Comparison of ENCODE assay signal across 8 mouse cellular contexts in genomic region chr15:102103371-102103946, GRCm38 (mm10). TPM values are rescaled to one million over a fixed set of nuclear protein-coding genes. Genes with fewer than 3 reads are reported as not detected.
DNase-seq lines count a peak whose midpoint lies in the region; ATAC-seq and TF ChIP-seq lines count a peak whose summit lies in the region.

No protein-coding gene starts in this region.

- H3K4me2 ChIP-seq in kidney, embryonic 14.5 days (replicated peaks; ENCODE audit: low read depth, low read length) = peak overlapping the region; percentile 83

- H3K36me3 ChIP-seq in spleen, adult 2 months (ENCODE audit: control insufficient read depth, insufficient read depth, low read length) = no peaks in the 10 kb centered on the region
- H3K36me3 ChIP-seq in kidney, embryonic 14.5 days (ENCODE audit: control insufficient read depth, insufficient read depth, low read length) = peaks cover 23% of the 10 kb centered on the region

- H3K27me3 ChIP-seq in spleen, adult 2 months (ENCODE audit: control insufficient read depth, insufficient read depth, low read length) = 0 out of 2 replicates have a peak, but pooled peaks cover 2% of the 10 kb centered on the region
- H3K27me3 ChIP-seq in kidney, embryonic 14.5 days (ENCODE audit: control insufficient read depth, insufficient read depth, low read length) = no peaks in the 10 kb centered on the region

- no peak for TF ChIP-seq POLR2A in spleen, adult 2 months (IDR thresholded peaks at IDR 0.05; ENCODE audit: low read depth, low read length)

- peak overlapping the region; percentile 65 for H3K9ac ChIP-seq in kidney, embryonic 14.5 days (ENCODE audit: low read depth, low read length)

- peak overlapping the region; percentile 80 for H3K27ac ChIP-seq in spleen, adult 2 months (ENCODE audit: insufficient read depth, low read length)
- H3K27ac ChIP-seq in kidney, embryonic 14.5 days (ENCODE audit: low read depth, low read length) = peak overlapping the region; percentile 98

- DNase-seq in spleen, adult 2 months (ENCODE audit: low read depth in 1 of 2, low spot score in 2 of 2) = no peak
- no peak for DNase-seq in spleen, postnatal 36 days (ENCODE audit: low spot score in 2 of 2)
- DNase-seq in gastrocnemius, postnatal 25 days = peak; percentile 76
- DNase-seq in lung, postnatal 10 days = peak; percentile 89
- peak; percentile 85 for DNase-seq in yolk sac, embryonic 10.5 days (ENCODE audit: low spot score)
- DNase-seq in adrenal gland, postnatal 4 days (ENCODE audit: low spot score in 2 of 2) = no peak
- DNase-seq in frontal cortex, postnatal 14 days (ENCODE audit: low spot score in 2 of 2) = no peak

- peak; percentile 8 for ATAC-seq in kidney, embryonic 14.5 days (ENCODE audit: low FRiP score, low TSS enrichment)

- peaks cover 10% of the 10 kb centered on the region for H3K4me1 ChIP-seq in spleen, adult 2 months (ENCODE audit: control insufficient read depth, insufficient read depth, insufficient read length)
- peaks cover 74% of the 10 kb centered on the region for H3K4me1 ChIP-seq in kidney, embryonic 14.5 days (ENCODE audit: control insufficient read depth, insufficient read depth, low read length)

- no peaks in the 10 kb centered on the region for H3K9me3 ChIP-seq in kidney, embryonic 14.5 days (ENCODE audit: control insufficient read depth, low read length)

- H3K4me3 ChIP-seq in spleen, adult 2 months (ENCODE audit: extremely low read depth, insufficient read depth, insufficient read length) = peak overlapping the region; percentile 49
- H3K4me3 ChIP-seq in kidney, embryonic 14.5 days (ENCODE audit: low read length) = peak overlapping the region; percentile 53

- no peak for TF ChIP-seq CTCF in spleen, adult 2 months (IDR thresholded peaks at IDR 0.05; ENCODE audit: extremely low read depth, insufficient read depth, insufficient read length, insufficient replicate concordance)

- WGBS in spleen, adult 2 months = 85% methylated on average over 14 of the region's 14 CpGs
- 3% methylated on average over 14 of the region's 14 CpGs for WGBS in kidney, embryonic 14.5 days

RNA-seq across cellular contexts. Expression of gene Tns2, which starts 3.2 kb away (rescaled TPM):
- polyA plus RNA-seq in spleen, adult 2 months (2012; rRNA removed) = 44.5 and 46.3 TPM in 2 replicates
- 10 to 100 TPM; 22.3 to 32.0 TPM for total RNA-seq in gastrocnemius, postnatal 25 days (2021)
- 39.1 and 46.6 TPM in 2 replicates for polyA plus RNA-seq in kidney, embryonic 14.5 days (2014; fragmentation: Nextera tagmentation; extraction: Ambion mirVana)
- total RNA-seq in adrenal gland, postnatal 4 days (2021) = 10 to 100 TPM; 60.9 to 63.6 TPM

RNA-seq across cellular contexts. Expression of gene Eif4b, which starts 29.9 kb away (rescaled TPM):
- 59.7 and 65.8 TPM in 2 replicates for polyA plus RNA-seq in spleen, adult 2 months (2012; rRNA removed)
- total RNA-seq in gastrocnemius, postnatal 25 days (2021) = 100 to 1,000 TPM; 141 to 145 TPM
- 85.1 and 139 TPM in 2 replicates for polyA plus RNA-seq in kidney, embryonic 14.5 days (2014; fragmentation: Nextera tagmentation; extraction: Ambion mirVana)
- 100 to 1,000 TPM; 352 to 356 TPM for total RNA-seq in adrenal gland, postnatal 4 days (2021)

RNA-seq across cellular contexts. Expression of gene Spryd3, which starts 32.6 kb away (rescaled TPM):
- polyA plus RNA-seq in spleen, adult 2 months (2012; rRNA removed) = 26.0 and 28.8 TPM in 2 replicates
- total RNA-seq in gastrocnemius, postnatal 25 days (2021) = 1 to 10 TPM; 7.1 to 7.9 TPM
- 9.0 and 11.1 TPM in 2 replicates for polyA plus RNA-seq in kidney, embryonic 14.5 days (2014; fragmentation: Nextera tagmentation; extraction: Ambion mirVana)
- 10 to 100 TPM; 32.5 to 35.9 TPM for total RNA-seq in adrenal gland, postnatal 4 days (2021)

RNA-seq across cellular contexts. Expression of gene Igfbp6, which starts 40.7 kb away (rescaled TPM):
- polyA plus RNA-seq in spleen, adult 2 months (2012; rRNA removed) = 10.9 and 21.0 TPM in 2 replicates
- 10 to 100 TPM; 46.4 to 68.2 TPM for total RNA-seq in gastrocnemius, postnatal 25 days (2021)
- polyA plus RNA-seq in kidney, embryonic 14.5 days (2014; fragmentation: Nextera tagmentation; extraction: Ambion mirVana) = 24.0 and 27.1 TPM in 2 replicates
- 10 to 100 TPM; 33.9 to 34.4 TPM for total RNA-seq in adrenal gland, postnatal 4 days (2021)

RNA-seq across cellular contexts. Expression of gene Soat2, which starts 46.9 kb away (rescaled TPM):
- polyA plus RNA-seq in spleen, adult 2 months (2012; rRNA removed) = 3.2 and 5.4 TPM in 2 replicates
- total RNA-seq in gastrocnemius, postnatal 25 days (2021) = under 1 TPM in 1 of 2 experiments, not detected in 1; 0.16 TPM
- polyA plus RNA-seq in kidney, embryonic 14.5 days (2014; fragmentation: Nextera tagmentation; extraction: Ambion mirVana) = 0.11 and 0.28 TPM in 2 replicates
- 1 to 10 TPM in 1 of 2 experiments, under 1 TPM in 1; 0.78 to 3.8 TPM for total RNA-seq in adrenal gland, postnatal 4 days (2021)

Comparison
In these comparisons a context has a peak if more than half of its experiments do, and no peak if none do; other contexts are left out.
1. DNase-seq: peak in gastrocnemius, postnatal 25 days (single experiment), lung, postnatal 10 days (single experiment) and yolk sac, embryonic 10.5 days (single experiment); none in spleen, adult 2 months (0 of 2), spleen, postnatal 36 days (0 of 2), adrenal gland, postnatal 4 days (0 of 2) and frontal cortex, postnatal 14 days (0 of 2).